Mouse (Mus musculus) urinary bladder, postnatal 4 days (tissue): ENCODE measurements around the gene Hmcn1.

Experiments
- DNase-seq, 2 experiments: peaks; one replicate each; pipeline ENCODE4 v3.0.0; 2021 to 2022; ENCODE audit warnings: low spot score in 2 of 2

Hmcn1 gene

GRCm38 (mm10) chr1:150537410-150538128, 455.7 kb downstream of the Hmcn1 start:
- no peak for DNase-seq

GRCm38 (mm10) chr1:150535770-150536534, 457.3 kb downstream of the Hmcn1 start:
- peak in 1 of 2 experiments; percentile 21 for DNase-seq

GRCm38 (mm10) chr1:150534587-150534986, 458.6 kb downstream of the Hmcn1 start:
- no peak for DNase-seq

GRCm38 (mm10) chr1:150513041-150513440, 480.2 kb downstream of the Hmcn1 start:
- no peak for DNase-seq
